Mouse (Mus musculus): Measurements from ENCODE around the gene Rfesd.

DNA sequence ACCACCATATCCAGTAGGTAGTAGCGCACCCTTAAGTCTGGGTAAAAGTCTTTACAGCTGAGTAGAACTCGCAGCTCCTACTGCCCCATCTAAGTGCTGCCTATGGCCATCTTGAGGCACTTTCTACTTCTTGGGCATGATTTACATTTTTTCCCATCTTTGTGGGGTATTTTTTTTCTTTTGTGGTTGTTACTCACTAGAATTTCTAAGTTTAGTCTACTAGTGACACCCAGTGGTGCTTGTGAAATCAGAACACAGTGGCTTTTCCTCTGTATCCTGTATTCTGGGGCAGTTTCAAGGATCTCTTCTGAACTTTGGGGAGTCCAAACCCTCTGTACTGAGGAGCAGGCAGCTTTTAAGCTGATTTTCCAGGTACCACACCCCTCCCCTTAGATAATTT lies 3.3 kb upstream of the Rfesd start:
- no peak for TF ChIP-seq POLR2A (IDR thresholded peaks at IDR 0.05; ENCODE audit: borderline replicate concordance, low read depth, low read length)
- no peak for TF ChIP-seq CTCF (IDR thresholded peaks at IDR 0.05; ENCODE audit: low read depth, low read length)

Data from bone marrow macrophage, adult 2 months (primary cell).